Mouse (Mus musculus) layer of hippocampus, adult 2 months (tissue): ENCODE results near the gene Otog. TPM values are rescaled to one million over a fixed set of nuclear protein-coding genes. Genes with fewer than 3 reads are reported as not detected.

Experiments
- DNase-seq, 2 experiments: peaks; one replicate each; pipeline ENCODE4 v3.0.0; 2022; ENCODE audit warnings: low spot score in 2 of 2
- H3K27ac ChIP-seq: fragments of 200-600 bp; 2 replicates; pipeline ENCODE4 v1.8.1; 2022
- H3K4me3 ChIP-seq: fragments of 200-600 bp; 2 replicates; pipeline ENCODE4 v1.8.1; 2022; ENCODE audit warnings: mild to moderate bottlenecking
- CTCF ChIP-seq: fragments of 200-600 bp; conservative IDR thresholded peaks from 2 replicates; pipeline ENCODE4 v1.8.1; 2022; ENCODE audit warnings: antibody characterized with exemption, mild to moderate bottlenecking, moderate library complexity
- long read RNA-seq, 2 experiments: library from polyadenylated mRNA; stranded (forward); transcript quantifications; one replicate each; pipeline ENCODE4 v2.0.0; 2021; ENCODE audit warnings: borderline mapping rate in 2 of 2
- total RNA-seq, 2 experiments: library from RNA; stranded (reverse); gene quantifications; 2 replicates each; pipeline ENCODE4 v1.2.3; 2021

Gene Otog
- under 1 TPM; 0.20 to 0.25 TPM for total RNA-seq
- long read RNA-seq, experiment 1, result 0 reads
- long read RNA-seq, experiment 2, result 0 reads

GRCm38 (mm10) chr7:46240696-46241095, at the start of gene Otog:
Gene Otog (plus strand): TSS chr7:46240987.
- H3K27ac ChIP-seq, result no peak within 1 kb of the TSS
- H3K4me3 ChIP-seq, result no peak within 1 kb of the TSS
- TF ChIP-seq CTCF, result no peak
- no peak for DNase-seq

- Histone ChIP-seq H3K27ac (no peak overlapping the region), H3K4me3 (no peak overlapping the region)
- no peak for DNase-seq
- TF ChIP-seq CTCF, result no peak
Observed at GRCm38 (mm10) chr7:46195356-46195755, 45.4 kb upstream of the Otog start.

GRCm38 (mm10) chr7:46200021-46200420, 40.8 kb upstream of the Otog start:
- no peak overlapping the region for H3K4me3 ChIP-seq
- DNase-seq, result no peak
- TF ChIP-seq CTCF, result no peak

GRCm38 (mm10) chr7:46201649-46202048, 39.1 kb upstream of the Otog start:
- no peak for DNase-seq
- H3K4me3 ChIP-seq, result no peak overlapping the region
- no peak overlapping the region for H3K27ac ChIP-seq
- TF ChIP-seq CTCF, result no peak

More at GRCm38 (mm10) chr7:46200021-46200420, 40.8 kb upstream of the Otog start:
- no peak overlapping the region for H3K27ac ChIP-seq

- peak; percentile 83 for TF ChIP-seq CTCF
- DNase-seq, result peak; percentile 54 to 76
- no peak overlapping the region for H3K27ac ChIP-seq
Observed at GRCm38 (mm10) chr7:46204046-46204471, 36.7 kb upstream of the Otog start.

GRCm38 (mm10) chr7:46204775-46205174, 36.0 kb upstream of the Otog start:
- no peak for DNase-seq
- H3K4me3 ChIP-seq, result no peak overlapping the region
- no peak overlapping the region for H3K27ac ChIP-seq
- TF ChIP-seq CTCF, result peak; percentile 43

More at GRCm38 (mm10) chr7:46204046-46204471, 36.7 kb upstream of the Otog start:
- no peak overlapping the region for H3K4me3 ChIP-seq

- H3K27ac ChIP-seq, result no peak overlapping the region
- no peak for TF ChIP-seq CTCF
- peak in 1 of 2 experiments; percentile 31 for DNase-seq
Observed at GRCm38 (mm10) chr7:46208131-46208530, 32.7 kb upstream of the Otog start.

GRCm38 (mm10) chr7:46210276-46210675, 30.5 kb upstream of the Otog start:
- no peak overlapping the region for H3K27ac ChIP-seq
- H3K4me3 ChIP-seq, result no peak overlapping the region
- no peak for TF ChIP-seq CTCF
- DNase-seq, result no peak

More at GRCm38 (mm10) chr7:46208131-46208530, 32.7 kb upstream of the Otog start:
- H3K4me3 ChIP-seq, result no peak overlapping the region

GRCm38 (mm10) chr7:46216481-46216880, 24.3 kb upstream of the Otog start:
- DNase-seq, result no peak
- no peak for TF ChIP-seq CTCF
- Histone ChIP-seq H3K4me3 (no peak overlapping the region), H3K27ac (no peak overlapping the region)

GRCm38 (mm10) chr7:46218415-46218814, 22.4 kb upstream of the Otog start:
- no peak overlapping the region for H3K27ac ChIP-seq
- no peak for TF ChIP-seq CTCF
- DNase-seq, result no peak
- H3K4me3 ChIP-seq, result no peak overlapping the region

- DNase-seq, result no peak
- no peak overlapping the region for H3K27ac ChIP-seq
- TF ChIP-seq CTCF, result no peak
- no peak overlapping the region for H3K4me3 ChIP-seq
Observed at GRCm38 (mm10) chr7:46220591-46221129, 20.1 kb upstream of the Otog start.

- Histone ChIP-seq H3K27ac (no peak overlapping the region), H3K4me3 (no peak overlapping the region)
- TF ChIP-seq CTCF, result peak; percentile 88
- DNase-seq, result peak; percentile 32 to 73
Observed at GRCm38 (mm10) chr7:46226253-46226652, 14.5 kb upstream of the Otog start.

- TF ChIP-seq CTCF, result no peak
- peak in 1 of 2 experiments; percentile 19 for DNase-seq
- no peak overlapping the region for H3K27ac ChIP-seq
- no peak overlapping the region for H3K4me3 ChIP-seq
Observed at GRCm38 (mm10) chr7:46226936-46227335, 13.9 kb upstream of the Otog start.

GRCm38 (mm10) chr7:46235948-46236347, 4.8 kb upstream of the Otog start:
- DNase-seq, result no peak
- Histone ChIP-seq H3K4me3 (no peak overlapping the region), H3K27ac (no peak overlapping the region)
- TF ChIP-seq CTCF, result no peak
